Mouse (Mus musculus) thymus, adult 2 months (tissue): Measurements from ENCODE around the gene Agk.

Experiments
- CTCF ChIP-seq: fragments of 200-500 bp; IDR thresholded peaks from 2 replicates; pipeline ENCODE4 v1.5.1; 2012; ENCODE audit warnings: mild to moderate bottlenecking, control low read depth, low read length, moderate library complexity, borderline replicate concordance; ENCODE audit not compliant: control insufficient read depth, poor library complexity, insufficient read depth; ENCODE audit errors: extremely low read depth
- POLR2A ChIP-seq: fragments of 200-500 bp; IDR thresholded peaks from 2 replicates; pipeline ENCODE4 v1.6.1; 2012; ENCODE audit warnings: mild to moderate bottlenecking, low read length, control low read depth, moderate library complexity; ENCODE audit not compliant: control insufficient read depth, poor library complexity, insufficient read depth; ENCODE audit errors: extremely low read depth

GRCm38 (mm10) chr6:40421099-40421498, 96.1 kb downstream of the Agk start:
- TF ChIP-seq CTCF (no peak), POLR2A (no peak)
